Mouse (Mus musculus) heart, postnatal 0 days (tissue): ENCODE results near the gene D630045J12Rik.

Source experiments
- CTCF ChIP-seq: IDR thresholded peaks from 2 replicates; pipeline ENCODE4 v1.5.1; 2016; ENCODE audit warnings: antibody characterized with exemption, control low read depth, low read depth
- EP300 ChIP-seq: IDR thresholded peaks from 2 replicates; pipeline ENCODE4 v1.6.1; 2016; ENCODE audit warnings: antibody characterized with exemption, low read depth

- TF ChIP-seq CTCF (no peak), EP300 (no peak)
These were observed 67.4 kb downstream of the D630045J12Rik start for GRCm38 (mm10) chr6:38186312-38186950.
